Mouse (Mus musculus) midbrain, embryonic 15.5 days (tissue): ENCODE data around the gene Slc37a1. TPM values are rescaled to one million over a fixed set of nuclear protein-coding genes. Genes with fewer than 3 reads are reported as not detected.

Source experiments
- ATAC-seq: fragments of 200-750 bp; cut with Nextera tagmentation; replicated peaks from 2 replicates; pipeline ENCODE4 v1.8.0; 2017; ENCODE audit warnings: moderate TSS enrichment
- H3K27ac ChIP-seq: fragments of 300-500 bp; sonication (generic); 2 replicates; pipeline ENCODE4 v1.5.1; 2015; ENCODE audit warnings: mild to moderate bottlenecking, inconsistent platforms
- H3K27me3 ChIP-seq: fragments of 300-500 bp; sonication (generic); replicated peaks from 2 replicates; pipeline ENCODE4 v1.6.1; 2015; ENCODE audit warnings: inconsistent platforms
- H3K36me3 ChIP-seq: fragments of 300-500 bp; sonication (generic); replicated peaks from 2 replicates; pipeline ENCODE4 v1.6.1; 2015; ENCODE audit warnings: inconsistent platforms
- H3K4me1 ChIP-seq: fragments of 300-500 bp; sonication (generic); 2 replicates; pipeline ENCODE4 v1.6.1; 2015; ENCODE audit warnings: inconsistent platforms
- H3K4me2 ChIP-seq: fragments of 300-500 bp; sonication (generic); 2 replicates; pipeline ENCODE4 v1.6.1; 2015; ENCODE audit warnings: inconsistent platforms, mild to moderate bottlenecking, moderate library complexity
- H3K4me3 ChIP-seq: fragments of 300-500 bp; sonication (generic); 2 replicates; pipeline ENCODE4 v1.5.1; 2015; ENCODE audit warnings: mild to moderate bottlenecking, inconsistent platforms
- H3K9ac ChIP-seq: fragments of 300-500 bp; sonication (generic); 2 replicates; pipeline ENCODE4 v1.6.1; 2015; ENCODE audit warnings: mild to moderate bottlenecking, inconsistent platforms
- H3K9me3 ChIP-seq: fragments of 300-500 bp; sonication (generic); 2 replicates; pipeline ENCODE4 v1.6.1; 2016; ENCODE audit warnings: inconsistent platforms
- WGBS: fragments of 180-500 bp; shearing (Covaris S2); methylation state at CpG from one replicate; pipeline ENCODE4 v1.1.7; 2015; ENCODE audit warnings: mixed read lengths; 5-methylcytosine and 5-hydroxymethylcytosine counted together
- polyA plus RNA-seq: library from polyadenylated mRNA; unstranded; fragments of >200 nt; fragmentation: Nextera tagmentation; extraction: Ambion mirVana; gene quantifications from 2 replicates; pipeline ENCODE4 v1.2.1, GENCODE M21; 2015

Gene Slc37a1
- 12.8 and 13.4 TPM in 2 replicates for polyA plus RNA-seq

DNA sequence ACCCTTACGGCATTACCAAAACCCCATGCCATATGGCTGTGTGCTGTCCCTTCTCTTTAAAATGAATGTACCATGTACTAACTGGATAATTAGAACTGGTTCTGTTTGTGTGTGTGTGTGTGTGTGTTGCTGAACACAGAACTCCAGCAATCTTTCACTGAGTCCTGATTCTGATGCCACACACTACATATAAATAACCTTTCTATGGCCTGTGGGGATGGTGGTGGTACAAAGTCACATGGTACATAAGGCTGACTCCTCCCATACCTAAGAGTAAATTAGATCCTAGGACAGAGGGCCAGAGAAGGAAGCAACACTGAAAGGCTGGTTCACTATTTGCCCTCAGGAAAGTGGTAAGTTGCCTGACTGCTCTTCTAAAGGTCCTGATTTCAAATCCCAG is at the start of gene Slc37a1:
Slc37a1 (plus strand) TSS at position 301 of the 400 bp plus-strand sequence.
- Histone ChIP-seq H3K27ac (no peak within 1 kb of the TSS), H3K4me1 (peaks cover 12% of the 10 kb centered on the region), H3K4me3 (no peak within 1 kb of the TSS), H3K4me2 (no peak within 1 kb of the TSS), H3K9ac (no peak within 1 kb of the TSS), H3K9me3 (no peaks in the 10 kb centered on the region), H3K36me3 (no peaks in the 10 kb centered on the region), H3K27me3 (no peaks in the 10 kb centered on the region)
- WGBS: 81% methylated on average over 1 of the region's 1 CpGs
- no peak for ATAC-seq

GRCm38 (mm10) chr17:31238234-31239020 is 48.2 kb upstream of the Slc37a1 start:
- 84% methylated on average over 7 of the region's 7 CpGs for WGBS
- no peak overlapping the region for H3K4me3 ChIP-seq
- H3K9me3 ChIP-seq: no peaks in the 10 kb centered on the region
- no peak for ATAC-seq
- H3K27ac ChIP-seq: no peak overlapping the region
- no peak overlapping the region for H3K4me2 ChIP-seq
- H3K4me1 ChIP-seq: no peaks in the 10 kb centered on the region
- H3K9ac ChIP-seq: no peak overlapping the region
- H3K27me3 ChIP-seq: no peaks in the 10 kb centered on the region
- H3K36me3 ChIP-seq: no peaks in the 10 kb centered on the region

GRCm38 (mm10) chr17:31241156-31241555 is 45.4 kb upstream of the Slc37a1 start:
- Histone ChIP-seq H3K27me3 (no peaks in the 10 kb centered on the region), H3K27ac (no peak overlapping the region), H3K4me3 (no peak overlapping the region), H3K9me3 (no peaks in the 10 kb centered on the region), H3K9ac (no peak overlapping the region), H3K4me1 (no peaks in the 10 kb centered on the region), H3K4me2 (no peak overlapping the region), H3K36me3 (no peaks in the 10 kb centered on the region)
- WGBS: 88% methylated on average over 8 of the region's 8 CpGs
- ATAC-seq: no peak

DNA sequence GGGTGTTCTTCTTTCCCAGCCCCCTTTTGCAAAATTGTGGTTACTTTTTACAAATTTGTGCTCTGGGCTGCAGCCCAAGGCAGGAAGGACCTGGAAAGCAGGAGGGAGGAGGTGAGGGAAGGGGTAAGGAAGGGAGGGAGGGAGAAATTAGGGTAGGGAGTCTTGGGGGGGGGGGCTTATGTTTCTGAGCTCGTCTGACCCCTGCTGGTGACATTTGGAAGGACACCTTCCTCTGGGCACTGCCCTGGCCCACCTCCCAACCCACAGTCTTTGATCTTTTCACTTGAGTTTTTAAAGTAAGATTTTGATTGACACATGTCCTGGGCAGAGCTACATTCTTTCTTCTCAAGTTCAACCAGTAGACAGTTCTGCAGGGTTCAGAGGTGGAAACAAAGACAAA is 43.8 kb upstream of the Slc37a1 start:
- Histone ChIP-seq H3K36me3 (no peaks in the 10 kb centered on the region), H3K4me2 (no peak overlapping the region), H3K27ac (no peak overlapping the region), H3K4me1 (no peaks in the 10 kb centered on the region), H3K9ac (no peak overlapping the region), H3K9me3 (no peaks in the 10 kb centered on the region), H3K27me3 (no peaks in the 10 kb centered on the region), H3K4me3 (no peak overlapping the region)
- no peak for ATAC-seq
- 0% methylated on average over 1 of the region's 1 CpGs for WGBS

- Histone ChIP-seq H3K27me3 (no peaks in the 10 kb centered on the region), H3K9me3 (no peaks in the 10 kb centered on the region), H3K4me3 (no peak overlapping the region), H3K4me2 (no peak overlapping the region), H3K4me1 (no peaks in the 10 kb centered on the region), H3K9ac (no peak overlapping the region), H3K36me3 (no peaks in the 10 kb centered on the region), H3K27ac (no peak overlapping the region)
- no peak for ATAC-seq
- 83% methylated on average over 5 of the region's 5 CpGs for WGBS
Measured at GRCm38 (mm10) chr17:31245321-31245720, 41.3 kb upstream of the Slc37a1 start.

DNA sequence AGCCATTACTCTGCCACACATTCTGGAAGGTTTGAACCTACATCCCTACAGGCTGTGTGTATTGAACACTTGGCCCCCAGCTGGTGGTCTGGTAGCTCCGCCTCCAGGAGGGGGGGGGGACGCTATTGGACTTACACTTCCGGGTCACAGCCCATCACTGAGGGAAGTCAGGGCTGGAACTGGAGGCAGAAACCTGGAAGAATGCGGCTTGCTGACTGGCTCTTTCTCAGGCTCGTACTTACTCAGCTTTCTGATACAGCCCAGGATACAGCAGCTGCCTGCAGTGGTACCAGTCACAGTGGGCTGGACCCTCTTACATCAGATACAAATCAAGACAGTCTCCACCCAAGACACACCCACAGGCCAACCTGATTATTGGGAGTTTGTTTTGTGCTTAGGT is 39.4 kb upstream of the Slc37a1 start:
- Histone ChIP-seq H3K36me3 (no peaks in the 10 kb centered on the region), H3K4me3 (no peak overlapping the region), H3K27ac (no peak overlapping the region), H3K9me3 (no peaks in the 10 kb centered on the region), H3K4me1 (no peaks in the 10 kb centered on the region), H3K27me3 (no peaks in the 10 kb centered on the region), H3K4me2 (no peak overlapping the region), H3K9ac (no peak overlapping the region)
- 47% methylated on average over 5 of the region's 5 CpGs for WGBS
- ATAC-seq: no peak

- Histone ChIP-seq H3K36me3 (no peaks in the 10 kb centered on the region), H3K9ac (no peak overlapping the region), H3K9me3 (no peaks in the 10 kb centered on the region), H3K27me3 (no peaks in the 10 kb centered on the region), H3K4me2 (no peak overlapping the region), H3K4me3 (no peak overlapping the region), H3K27ac (no peak overlapping the region), H3K4me1 (peaks cover 8% of the 10 kb centered on the region; the same call in 1 of the 2 replicates)
- 58% methylated on average over 5 of the region's 5 CpGs for WGBS
- no peak for ATAC-seq
Measured at GRCm38 (mm10) chr17:31253951-31254350, 32.6 kb upstream of the Slc37a1 start.

GRCm38 (mm10) chr17:31254463-31254931 is 32.1 kb upstream of the Slc37a1 start:
- no peaks in the 10 kb centered on the region for H3K36me3 ChIP-seq
- H3K27me3 ChIP-seq: no peaks in the 10 kb centered on the region
- no peak overlapping the region for H3K4me3 ChIP-seq
- no peak overlapping the region for H3K4me2 ChIP-seq
- WGBS: 10% methylated on average over 9 of the region's 9 CpGs
- H3K9ac ChIP-seq: no peak overlapping the region
- H3K27ac ChIP-seq: no peak overlapping the region
- H3K4me1 ChIP-seq: peaks cover 8% of the 10 kb centered on the region; the same call in 1 of the 2 replicates
- ATAC-seq: peak; percentile 71; the same call in 1 of the 2 replicates
- no peaks in the 10 kb centered on the region for H3K9me3 ChIP-seq

- Histone ChIP-seq H3K9ac (no peak overlapping the region), H3K4me2 (no peak overlapping the region), H3K9me3 (no peaks in the 10 kb centered on the region), H3K36me3 (no peaks in the 10 kb centered on the region), H3K4me1 (peaks cover 8% of the 10 kb centered on the region; the same call in 1 of the 2 replicates), H3K27ac (no peak overlapping the region), H3K4me3 (no peak overlapping the region), H3K27me3 (no peaks in the 10 kb centered on the region)
- ATAC-seq: no peak
- 85% methylated on average over 1 of the region's 1 CpGs for WGBS
Measured at GRCm38 (mm10) chr17:31257149-31257548, 29.4 kb upstream of the Slc37a1 start.

GRCm38 (mm10) chr17:31257898-31258297 is 28.7 kb upstream of the Slc37a1 start:
- no peaks in the 10 kb centered on the region for H3K27me3 ChIP-seq
- H3K4me2 ChIP-seq: no peak overlapping the region
- no peak overlapping the region for H3K4me3 ChIP-seq
- H3K9me3 ChIP-seq: no peaks in the 10 kb centered on the region
- no peak overlapping the region for H3K9ac ChIP-seq
- WGBS: 92% methylated on average over 12 of the region's 12 CpGs
- H3K4me1 ChIP-seq: peaks cover 8% of the 10 kb centered on the region; the same call in 1 of the 2 replicates
- H3K36me3 ChIP-seq: no peaks in the 10 kb centered on the region
- H3K27ac ChIP-seq: no peak overlapping the region
- ATAC-seq: no peak

DNA sequence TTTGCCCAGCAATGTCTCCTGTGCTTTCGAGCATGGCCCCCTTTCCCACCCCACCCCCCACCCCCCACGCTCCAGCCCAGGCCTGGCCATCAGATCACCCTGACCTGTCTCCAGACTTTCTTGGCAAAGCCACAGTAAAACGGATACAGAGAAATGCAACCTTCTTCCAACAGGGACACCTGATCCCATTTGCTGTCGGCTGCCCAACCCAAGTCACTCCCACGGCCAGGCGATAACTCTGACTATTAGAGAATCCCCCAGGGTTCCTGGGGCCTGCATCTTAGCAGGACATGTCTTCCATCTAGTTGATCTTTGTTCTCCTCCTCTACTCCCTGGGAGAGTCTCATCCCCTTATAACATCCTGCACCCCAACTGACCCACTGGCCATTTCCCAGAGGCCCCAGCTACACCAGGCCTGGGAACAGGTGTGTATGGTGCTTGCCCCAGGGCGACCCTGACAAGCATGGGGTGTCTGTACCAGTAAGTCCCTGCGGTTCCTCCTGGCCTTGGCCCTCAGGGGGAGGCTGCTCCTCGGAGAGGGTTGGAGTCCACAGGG is 28.2 kb upstream of the Slc37a1 start:
- H3K4me3 ChIP-seq: no peak overlapping the region
- H3K36me3 ChIP-seq: no peaks in the 10 kb centered on the region
- H3K4me1 ChIP-seq: peaks cover 8% of the 10 kb centered on the region; the same call in 1 of the 2 replicates
- no peak overlapping the region for H3K27ac ChIP-seq
- no peak overlapping the region for H3K4me2 ChIP-seq
- H3K9me3 ChIP-seq: no peaks in the 10 kb centered on the region
- WGBS: 90% methylated on average over 9 of the region's 9 CpGs
- no peak overlapping the region for H3K9ac ChIP-seq
- ATAC-seq: no peak
- no peaks in the 10 kb centered on the region for H3K27me3 ChIP-seq

GRCm38 (mm10) chr17:31259145-31259544 is 27.4 kb upstream of the Slc37a1 start:
- H3K27me3 ChIP-seq: no peaks in the 10 kb centered on the region
- H3K9me3 ChIP-seq: no peaks in the 10 kb centered on the region
- no peak overlapping the region for H3K9ac ChIP-seq
- WGBS: 77% methylated on average over 4 of the region's 4 CpGs
- no peak overlapping the region for H3K27ac ChIP-seq
- H3K4me2 ChIP-seq: no peak overlapping the region
- peaks cover 8% of the 10 kb centered on the region; the same call in 1 of the 2 replicates for H3K4me1 ChIP-seq
- no peak for ATAC-seq
- no peaks in the 10 kb centered on the region for H3K36me3 ChIP-seq
- no peak overlapping the region for H3K4me3 ChIP-seq
